Mouse (Mus musculus) right cerebral cortex, adult 18-20 months (tissue): Measurements from ENCODE around the gene Map3k19.

Experiments
- DNase-seq: peaks from one replicate; pipeline ENCODE4 v3.0.0; 2022; ENCODE audit warnings: mixed read lengths

Gene Map3k19

GRCm38 (mm10) chr1:127796341-127796740 is 58.5 kb downstream of the Map3k19 start:
- no peak for DNase-seq

- DNase-seq, result no peak
Observed at GRCm38 (mm10) chr1:127795087-127795769, 59.6 kb downstream of the Map3k19 start.

GRCm38 (mm10) chr1:127793459-127793858 is 61.4 kb downstream of the Map3k19 start:
- no peak for DNase-seq

- DNase-seq, result no peak
Observed at GRCm38 (mm10) chr1:127788943-127789342, 65.9 kb downstream of the Map3k19 start.

GRCm38 (mm10) chr1:127785882-127786281 is 68.9 kb downstream of the Map3k19 start:
- DNase-seq, result no peak

GRCm38 (mm10) chr1:127783862-127784261 is 71.0 kb downstream of the Map3k19 start:
- no peak for DNase-seq

- DNase-seq, result no peak
Observed at GRCm38 (mm10) chr1:127780849-127781248, 74.0 kb downstream of the Map3k19 start.

- no peak for DNase-seq
Observed at GRCm38 (mm10) chr1:127780142-127780541, 74.7 kb downstream of the Map3k19 start.

- DNase-seq, result no peak
Observed at GRCm38 (mm10) chr1:127778611-127779010, 76.2 kb downstream of the Map3k19 start.

GRCm38 (mm10) chr1:127776246-127776645 is 78.6 kb downstream of the Map3k19 start:
- DNase-seq, result no peak

GRCm38 (mm10) chr1:127775206-127775720 is 79.6 kb downstream of the Map3k19 start:
- DNase-seq, result no peak

- DNase-seq, result peak; percentile 68
Observed at GRCm38 (mm10) chr1:127774501-127774880, 80.3 kb downstream of the Map3k19 start.

- peak; percentile 99 for DNase-seq
Observed at GRCm38 (mm10) chr1:127773803-127774500, 80.9 kb downstream of the Map3k19 start, which contains the start of gene Ccnt2. Ccnt2 (plus strand) TSS chr1:127774164.

GRCm38 (mm10) chr1:127773198-127773802 is 81.5 kb downstream of the Map3k19 start:
- DNase-seq, result no peak

- DNase-seq, result no peak
Observed at GRCm38 (mm10) chr1:127766741-127767140, 88.1 kb downstream of the Map3k19 start.

- DNase-seq, result no peak
Observed at GRCm38 (mm10) chr1:127765468-127765867, 89.4 kb downstream of the Map3k19 start.
